Mouse (Mus musculus) midbrain, embryonic 15.5 days (tissue): ENCODE results near the gene Rps12. TPM values are rescaled to one million over a fixed set of nuclear protein-coding genes. Genes with fewer than 3 reads are reported as not detected.
A peak's percentile ranks its signal among the peaks of the same experiment; 100 is the strongest.

Experiments used
- ATAC-seq: fragments of 200-750 bp; cut with Nextera tagmentation; replicated peaks from 2 replicates; pipeline ENCODE4 v1.8.0; 2017; ENCODE audit warnings: moderate TSS enrichment
- H3K27ac ChIP-seq: fragments of 300-500 bp; sonication (generic); 2 replicates; pipeline ENCODE4 v1.5.1; 2015; ENCODE audit warnings: mild to moderate bottlenecking, inconsistent platforms
- H3K27me3 ChIP-seq: fragments of 300-500 bp; sonication (generic); replicated peaks from 2 replicates; pipeline ENCODE4 v1.6.1; 2015; ENCODE audit warnings: inconsistent platforms
- H3K36me3 ChIP-seq: fragments of 300-500 bp; sonication (generic); replicated peaks from 2 replicates; pipeline ENCODE4 v1.6.1; 2015; ENCODE audit warnings: inconsistent platforms
- H3K4me1 ChIP-seq: fragments of 300-500 bp; sonication (generic); 2 replicates; pipeline ENCODE4 v1.6.1; 2015; ENCODE audit warnings: inconsistent platforms
- H3K4me2 ChIP-seq: fragments of 300-500 bp; sonication (generic); 2 replicates; pipeline ENCODE4 v1.6.1; 2015; ENCODE audit warnings: inconsistent platforms, mild to moderate bottlenecking, moderate library complexity
- H3K4me3 ChIP-seq: fragments of 300-500 bp; sonication (generic); 2 replicates; pipeline ENCODE4 v1.5.1; 2015; ENCODE audit warnings: mild to moderate bottlenecking, inconsistent platforms
- H3K9ac ChIP-seq: fragments of 300-500 bp; sonication (generic); 2 replicates; pipeline ENCODE4 v1.6.1; 2015; ENCODE audit warnings: mild to moderate bottlenecking, inconsistent platforms
- H3K9me3 ChIP-seq: fragments of 300-500 bp; sonication (generic); 2 replicates; pipeline ENCODE4 v1.6.1; 2016; ENCODE audit warnings: inconsistent platforms
- WGBS: fragments of 180-500 bp; shearing (Covaris S2); methylation state at CpG from one replicate; pipeline ENCODE4 v1.1.7; 2015; ENCODE audit warnings: mixed read lengths; 5-methylcytosine and 5-hydroxymethylcytosine counted together
- polyA plus RNA-seq: library from polyadenylated mRNA; unstranded; fragments of >200 nt; fragmentation: Nextera tagmentation; extraction: Ambion mirVana; gene quantifications from 2 replicates; pipeline ENCODE4 v1.2.1, GENCODE M21; 2015

The Rps12 gene
- polyA plus RNA-seq, 1 experiment from 2014 or later: 98.7 TPM

- H3K4me1 ChIP-seq: peaks cover 23% of the 10 kb centered on the region
- peaks cover 38% of the 10 kb centered on the region; the same call in 1 of the 2 replicates for H3K36me3 ChIP-seq
- H3K4me3 ChIP-seq: no peak overlapping the region
- H3K27me3 ChIP-seq: no peaks in the 10 kb centered on the region
- peak overlapping the region; percentile 7; the same call in 1 of the 2 replicates for H3K27ac ChIP-seq
- no peak overlapping the region for H3K4me2 ChIP-seq
- 27% methylated on average over 2 of the region's 2 CpGs for WGBS
- H3K9ac ChIP-seq: no peak overlapping the region
- ATAC-seq: no peak
- no peaks in the 10 kb centered on the region for H3K9me3 ChIP-seq
Measured at GRCm38 (mm10) chr10:23782855-23783492, 4.1 kb downstream of the Rps12 start.

- Histone ChIP-seq H3K4me3 (no peak overlapping the region), H3K9ac (no peak overlapping the region), H3K36me3 (peaks cover 38% of the 10 kb centered on the region; the same call in 1 of the 2 replicates), H3K4me1 (peaks cover 21% of the 10 kb centered on the region), H3K9me3 (no peaks in the 10 kb centered on the region), H3K27me3 (no peaks in the 10 kb centered on the region), H3K4me2 (no peak overlapping the region), H3K27ac (no peak overlapping the region)
- WGBS: 87% methylated on average over 11 of the region's 11 CpGs
- no peak for ATAC-seq
Measured at GRCm38 (mm10) chr10:23781760-23782735, 5.0 kb downstream of the Rps12 start.

GRCm38 (mm10) chr10:23780539-23781275, 6.4 kb downstream of the Rps12 start:
- H3K36me3 ChIP-seq: peaks cover 38% of the 10 kb centered on the region; the same call in 1 of the 2 replicates
- H3K27ac ChIP-seq: no peak overlapping the region
- no peak overlapping the region for H3K4me2 ChIP-seq
- H3K9me3 ChIP-seq: no peaks in the 10 kb centered on the region
- H3K4me3 ChIP-seq: no peak overlapping the region
- 87% methylated on average over 6 of the region's 6 CpGs for WGBS
- peaks cover 14% of the 10 kb centered on the region for H3K4me1 ChIP-seq
- no peak overlapping the region for H3K9ac ChIP-seq
- no peaks in the 10 kb centered on the region for H3K27me3 ChIP-seq
- no peak for ATAC-seq

- Histone ChIP-seq H3K4me2 (no peak overlapping the region), H3K27me3 (no peaks in the 10 kb centered on the region), H3K36me3 (peaks cover 12% of the 10 kb centered on the region; the same call in 1 of the 2 replicates), H3K4me1 (no peaks in the 10 kb centered on the region), H3K4me3 (no peak overlapping the region), H3K9ac (no peak overlapping the region), H3K9me3 (no peaks in the 10 kb centered on the region), H3K27ac (no peak overlapping the region)
- WGBS: 32% methylated on average over 5 of the region's 5 CpGs
- peak; percentile 73 for ATAC-seq
Measured at GRCm38 (mm10) chr10:23777288-23777945, 9.7 kb downstream of the Rps12 start.

- Histone ChIP-seq H3K9ac (no peak overlapping the region), H3K27me3 (no peaks in the 10 kb centered on the region), H3K4me2 (no peak overlapping the region), H3K4me1 (no peaks in the 10 kb centered on the region), H3K4me3 (no peak overlapping the region), H3K27ac (no peak overlapping the region), H3K36me3 (no peaks in the 10 kb centered on the region), H3K9me3 (no peaks in the 10 kb centered on the region)
- WGBS: 85% methylated on average over 7 of the region's 7 CpGs
- no peak for ATAC-seq
Measured at GRCm38 (mm10) chr10:23754166-23754565, 32.9 kb downstream of the Rps12 start.

Other genes with a start within 250 kb of the Rps12 start
- gene Slc18b1, start 9.7 kb upstream of the Rps12 start, polyA plus RNA-seq: 15.4 and 16.6 TPM in 2 replicates
- 0.09 TPM in 1 of 2 replicates, not detected in the other for gene Vnn3, start 64.2 kb upstream of the Rps12 start, polyA plus RNA-seq
- 0.31 and 0.68 TPM in 2 replicates for gene Vnn1, start 107.4 kb upstream of the Rps12 start, polyA plus RNA-seq
- not detected in 2 replicates for gene Taar1, start 133.1 kb upstream of the Rps12 start, polyA plus RNA-seq
- gene Taar2, start 151.3 kb upstream of the Rps12 start, polyA plus RNA-seq: 0.17 TPM in 2 replicates
- gene Taar3, start 162.3 kb upstream of the Rps12 start, polyA plus RNA-seq: not detected in 2 replicates
- gene Taar4, start 173.2 kb upstream of the Rps12 start, polyA plus RNA-seq: not detected in 2 replicates
- not detected in 2 replicates for gene Taar5, start 183.4 kb upstream of the Rps12 start, polyA plus RNA-seq
- not detected in 2 replicates for gene Taar6, start 198.4 kb upstream of the Rps12 start, polyA plus RNA-seq
- not detected in 2 replicates for gene Taar7a, start 206.2 kb upstream of the Rps12 start, polyA plus RNA-seq
- gene Taar7b, start 212.7 kb upstream of the Rps12 start, polyA plus RNA-seq: not detected in 2 replicates
- not detected in 2 replicates for gene Taar7d, start 239.9 kb upstream of the Rps12 start, polyA plus RNA-seq